Mouse (Mus musculus): ENCODE data around the gene Gm4302.

DNA sequence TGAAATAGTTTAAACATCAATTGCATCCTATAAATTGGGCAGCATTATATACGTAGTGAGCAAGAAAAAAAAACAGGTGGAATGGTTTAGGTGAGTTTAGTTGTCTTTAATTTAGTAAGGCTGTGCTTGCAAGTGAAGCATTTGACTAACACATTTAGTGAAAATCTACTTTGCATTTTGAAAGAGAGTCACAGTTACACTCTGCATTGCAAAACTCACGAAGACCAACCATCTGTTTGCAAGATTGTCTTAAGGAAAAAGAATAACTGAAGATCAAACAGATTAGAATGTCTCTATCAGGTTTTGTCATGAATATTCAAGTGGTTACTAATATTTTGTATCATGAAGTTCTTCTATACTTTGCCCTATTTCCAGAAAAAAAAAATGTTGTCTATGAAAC lies 44.5 kb upstream of the Gm4302 start:
- TF ChIP-seq POLR2A (IDR thresholded peaks at IDR 0.05; ENCODE audit: low read depth, low read length) (no peak), CTCF (IDR thresholded peaks at IDR 0.05; ENCODE audit: extremely low read depth, insufficient read length, insufficient replicate concordance, low read depth, low read length) (no peak)

Measured in small intestine, adult 2 months (tissue).